Mouse (Mus musculus): ENCODE measurements around the gene Lypd6. TPM values are rescaled to one million over a fixed set of nuclear protein-coding genes. Genes with fewer than 3 reads are reported as not detected.

Gene Lypd6
- total RNA-seq, 2 experiments from 2014 or later: 0.29 to 1.2 TPM

DNA sequence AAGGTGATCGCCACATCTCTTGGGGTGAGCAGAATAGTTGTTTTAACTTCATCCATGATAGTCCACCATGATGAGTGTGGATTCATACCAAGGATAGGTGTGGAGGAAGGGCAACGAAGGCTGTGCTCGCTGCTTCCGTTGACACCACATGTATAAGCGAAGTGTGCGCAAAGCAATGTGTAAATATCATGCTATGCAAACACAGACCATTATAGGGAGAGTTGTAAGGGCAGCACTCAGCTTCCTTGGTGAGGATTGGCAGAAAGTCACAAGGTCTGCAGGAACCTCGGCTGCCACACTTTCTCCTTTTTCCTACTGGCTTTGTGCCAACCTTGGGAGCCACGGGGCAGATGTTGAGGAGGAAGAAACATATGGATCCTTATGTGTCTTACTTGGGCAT is 97.4 kb downstream of the Lypd6 start:
- DNase-seq: no peak
- intact Hi-C loops (cut with DNase I): no loop called here

DNA sequence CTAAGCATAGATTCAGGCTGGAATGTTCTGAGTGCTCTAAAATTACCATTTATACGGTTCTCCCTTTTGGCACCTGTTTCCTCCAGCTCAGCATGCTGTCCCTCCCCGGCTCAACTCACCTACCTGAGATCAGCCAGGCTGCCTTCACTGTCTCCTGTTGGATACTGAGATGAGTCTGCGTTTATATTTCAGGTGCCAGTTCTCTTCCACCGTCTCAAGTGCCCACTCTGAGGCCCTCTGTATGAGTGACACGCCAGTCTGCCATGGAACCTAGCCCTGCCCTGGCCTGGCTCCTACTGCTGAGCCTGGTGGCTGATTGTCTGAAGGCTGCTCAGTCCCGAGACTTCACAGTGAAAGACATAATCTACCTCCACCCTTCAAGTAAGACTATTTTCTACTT is 99.0 kb downstream of the Lypd6 start:
- no peak for DNase-seq

GRCm38 (mm10) chr2:50166082-50166481 is 99.9 kb downstream of the Lypd6 start:
- intact Hi-C loops (cut with DNase I): no loop called here
- DNase-seq: no peak

More for the DNA sequence above, 99.0 kb downstream of the Lypd6 start:
- intact Hi-C loops (cut with DNase I): no loop called here

- intact Hi-C loops (cut with DNase I): no loop called here
- DNase-seq: no peak
These were observed 107.7 kb downstream of the Lypd6 start for GRCm38 (mm10) chr2:50173730-50174528.

- intact Hi-C loops (cut with DNase I): no loop called here
- DNase-seq: no peak
These were observed 109.5 kb downstream of the Lypd6 start for GRCm38 (mm10) chr2:50175709-50176108.

GRCm38 (mm10) chr2:50179164-50179563 is 112.9 kb downstream of the Lypd6 start:
- intact Hi-C loops (cut with DNase I): no loop called here
- no peak for DNase-seq

- intact Hi-C loops (cut with DNase I): no loop called here
- no peak for DNase-seq
These were observed 114.2 kb downstream of the Lypd6 start for GRCm38 (mm10) chr2:50180423-50180822.

DNA sequence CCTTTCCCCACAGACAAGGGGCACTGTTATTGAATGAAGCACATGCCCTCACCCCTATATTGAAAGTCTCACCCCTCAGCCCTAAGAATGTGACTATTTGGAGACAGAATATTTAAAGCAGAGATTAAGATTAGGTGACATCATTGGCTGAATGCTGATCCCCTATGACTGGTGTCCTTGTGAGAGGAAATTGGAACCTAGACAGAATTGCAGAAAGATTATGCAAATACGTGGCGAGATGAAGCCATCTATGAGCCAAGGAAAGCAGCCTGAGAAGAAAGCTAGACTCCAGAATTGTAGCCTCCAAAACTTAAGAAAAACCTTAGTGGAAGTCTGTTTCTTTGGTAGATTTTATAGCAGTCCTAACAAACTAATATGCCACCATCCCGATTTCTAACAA is 115.1 kb downstream of the Lypd6 start:
- intact Hi-C loops (cut with DNase I): no loop called here
- no peak for DNase-seq

DNA sequence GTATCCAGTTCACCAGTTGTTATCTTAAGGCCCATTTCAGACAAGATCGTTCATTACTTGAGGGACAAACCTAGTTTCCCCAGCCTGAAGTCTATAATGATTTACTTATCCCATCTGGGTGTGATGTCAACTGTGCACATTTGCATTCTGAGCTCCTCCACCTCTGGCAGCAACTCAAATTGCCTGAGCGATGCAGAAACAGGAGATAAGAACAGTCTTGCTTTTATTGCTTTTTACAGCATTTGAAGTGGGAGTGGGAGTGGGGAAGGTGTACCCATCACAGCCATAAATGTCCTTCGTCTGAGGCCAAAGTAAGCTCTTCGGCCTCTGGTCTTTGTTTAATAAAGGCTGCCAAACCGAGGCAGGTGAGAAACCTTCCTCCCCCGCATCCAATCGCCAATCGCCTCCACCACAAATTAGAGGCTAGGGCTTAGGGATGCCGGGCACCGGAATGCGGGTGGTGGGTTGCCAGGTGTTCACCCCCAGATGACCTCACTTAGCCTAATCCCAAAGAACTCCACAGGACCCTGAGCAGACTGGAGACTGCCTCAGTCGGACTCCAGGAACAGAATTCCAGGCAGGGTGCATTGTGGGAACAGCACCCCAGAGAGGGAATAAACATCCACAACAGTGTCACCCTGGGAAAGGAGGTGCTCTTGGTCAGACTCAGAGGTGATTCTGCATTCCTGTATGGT is 120.6 kb downstream of the Lypd6 start:
- intact Hi-C loops (cut with DNase I): no loop called here

GRCm38 (mm10) chr2:50188856-50189255 is 122.6 kb downstream of the Lypd6 start:
- intact Hi-C loops (cut with DNase I): no loop called here
- DNase-seq: no peak

More for the DNA sequence above, 120.6 kb downstream of the Lypd6 start:
- DNase-seq: no peak

DNA sequence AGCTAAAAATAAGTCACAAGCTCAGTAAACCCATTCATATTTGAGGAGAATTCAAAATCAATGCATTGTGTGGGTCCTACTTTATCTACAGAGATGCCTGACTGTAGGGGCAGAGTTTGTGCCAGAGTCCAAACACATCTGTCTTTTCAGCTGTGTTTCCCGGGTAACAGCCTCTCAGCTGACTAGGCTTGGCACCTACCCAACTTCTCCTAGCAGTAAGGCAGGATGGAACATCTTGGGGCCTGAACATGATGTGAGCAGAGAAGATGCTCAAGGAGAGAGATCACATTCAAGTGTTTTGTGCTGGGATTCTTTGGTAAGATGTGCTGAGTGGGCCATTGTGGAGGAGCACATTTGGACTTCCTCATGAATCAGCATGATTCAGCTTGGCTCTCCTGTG is 130.5 kb downstream of the Lypd6 start:
- intact Hi-C loops (cut with DNase I): no loop called here
- peak in 1 of 2 experiments; percentile 14 for DNase-seq

GRCm38 (mm10) chr2:50197801-50198200 is 131.6 kb downstream of the Lypd6 start:
- intact Hi-C loops (cut with DNase I): no loop called here
- no peak for DNase-seq

GRCm38 (mm10) chr2:50200541-50200940 is 134.3 kb downstream of the Lypd6 start:
- intact Hi-C loops (cut with DNase I): no loop called here
- DNase-seq: peak; percentile 13 to 20

DNA sequence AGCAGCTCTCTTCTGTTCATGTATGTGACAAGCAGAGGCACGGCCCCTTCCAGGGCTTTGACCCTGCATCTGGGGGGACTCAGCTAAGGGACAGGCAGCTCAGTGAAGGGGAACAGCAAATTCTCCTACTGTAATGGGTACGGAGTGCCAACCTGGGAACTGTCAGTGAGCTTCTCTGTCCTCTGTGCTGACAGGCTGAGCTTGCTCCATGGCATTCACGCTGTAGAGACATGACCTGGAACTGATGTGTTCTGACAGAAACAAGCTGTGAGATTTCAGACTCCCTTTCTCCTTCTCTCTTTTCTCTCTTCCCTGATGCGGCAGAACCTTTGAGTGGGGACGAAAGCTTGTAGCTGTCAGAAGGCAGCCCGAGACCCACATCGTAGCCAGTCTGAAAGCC is 154.3 kb downstream of the Lypd6 start:
- DNase-seq: no peak
- intact Hi-C loops (cut with DNase I): no loop called here

GRCm38 (mm10) chr2:50225019-50225418 is 158.8 kb downstream of the Lypd6 start:
- intact Hi-C loops (cut with DNase I): no loop called here
- no peak for DNase-seq

DNA sequence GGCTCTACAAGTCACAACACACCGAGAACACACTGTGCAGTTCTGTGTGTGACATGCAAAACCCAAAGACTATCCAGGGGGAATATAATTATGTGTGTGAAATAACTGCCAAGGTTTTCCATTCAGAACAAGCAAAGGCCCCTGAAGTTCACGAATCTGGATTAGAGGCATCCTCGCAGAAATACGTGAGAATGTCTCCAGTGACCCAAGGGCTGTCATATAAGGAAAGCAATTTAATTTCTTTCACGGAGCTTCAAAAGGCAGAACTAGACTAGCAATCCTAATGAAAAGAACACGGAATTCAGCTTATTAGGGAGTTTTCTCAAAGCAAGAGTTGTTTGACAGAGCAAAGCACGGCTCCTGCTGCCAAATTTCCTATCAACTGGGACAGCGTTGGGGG is 167.3 kb downstream of the Lypd6 start:
- DNase-seq: peak in 1 of 2 experiments; percentile 3
- intact Hi-C loops (cut with DNase I): no loop called here

Other genes starting within 250 kb of the Lypd6 start
- 100 to 1,000 TPM; 152 to 156 TPM for gene Mmadhc, start 230.4 kb downstream of the Lypd6 start, total RNA-seq (2021)